Mouse (Mus musculus) CH12.LX (cell line): ENCODE results near the gene Jarid2. TPM values are rescaled to one million over a fixed set of nuclear protein-coding genes. Genes with fewer than 3 reads are reported as not detected.

Experiments used
- DNase-seq: peaks from one replicate; pipeline ENCODE4 v3.0.0-alpha.2; 2013; ENCODE audit errors: extremely low read depth
- H3K27ac ChIP-seq: 2 replicates; pipeline ENCODE4 v1.5.1; 2012; ENCODE audit warnings: low read depth, mild to moderate bottlenecking, control low read depth, moderate library complexity; ENCODE audit not compliant: insufficient read depth
- H3K27me3 ChIP-seq: replicated peaks from 2 replicates; pipeline ENCODE3; 2012; ENCODE audit warnings: inconsistent platforms
- H3K36me3 ChIP-seq, 2 experiments: replicated peaks in 1 of 2; 2 replicates each; pipeline versions ENCODE3 to v1.6.1; 2012; ENCODE audit warnings: inconsistent platforms in 1 of 2, low read length in 1 of 2, mild to moderate bottlenecking in 1 of 2, mixed read lengths in 1 of 2, moderate library complexity in 1 of 2; ENCODE audit not compliant: control insufficient read depth in 1 of 2, insufficient read depth in 1 of 2
- H3K4me1 ChIP-seq, 2 experiments: 2 replicates each; pipeline ENCODE4 v1.6.1; 2012; ENCODE audit warnings: inconsistent platforms in 1 of 2, moderate library complexity in 1 of 2; ENCODE audit not compliant: insufficient read depth in 2 of 2, control insufficient read depth in 1 of 2
- H3K4me2 ChIP-seq: 2 replicates; pipeline ENCODE4 v1.6.1; 2012; ENCODE audit warnings: low read depth, mild to moderate bottlenecking, control low read depth; ENCODE audit not compliant: poor library complexity, insufficient read depth, severe bottlenecking
- H3K4me3 ChIP-seq, 3 experiments: fragments of 150-350 bp in 1 of 3; sonication (generic) in 1 of 3; replicated peaks in 1 of 3; 2 replicates each; pipeline versions ENCODE3 to v1.5.1; 2011 to 2012; ENCODE audit warnings: low read depth in 2 of 3, low read length in 2 of 3, mild to moderate bottlenecking in 2 of 3, moderate library complexity in 2 of 3, control low read depth in 1 of 3, improper control_type of control experiment in 1 of 3, inconsistent platforms in 1 of 3, mixed read lengths in 1 of 3; ENCODE audit not compliant: poor library complexity in 1 of 3
- H3K79me2 ChIP-seq: replicated peaks from 2 replicates; pipeline ENCODE4 v1.6.1; 2012; ENCODE audit warnings: mild to moderate bottlenecking, moderate library complexity; ENCODE audit not compliant: control insufficient read depth, poor library complexity, insufficient read depth, severe bottlenecking; ENCODE audit errors: extremely low read depth
- H3K9ac ChIP-seq: 2 replicates; pipeline ENCODE4 v1.6.1; 2012; ENCODE audit warnings: low read depth, mild to moderate bottlenecking, control low read depth, moderate library complexity; ENCODE audit not compliant: insufficient read depth
- H3K9me3 ChIP-seq: replicated peaks from 2 replicates; pipeline ENCODE3; 2012; ENCODE audit warnings: low read length, inconsistent platforms, mixed read lengths
- CTCF ChIP-seq, 2 experiments: IDR thresholded peaks in 1 of 2; conservative IDR thresholded peaks in 1 of 2; 2 replicates each; pipeline ENCODE4 v1.5.1; 2011 to 2012; ENCODE audit warnings: low read depth in 2 of 2, low read length in 2 of 2, improper control_type of control experiment in 1 of 2, inconsistent platforms in 1 of 2, mild to moderate bottlenecking in 1 of 2, moderate library complexity in 1 of 2
- E2F4 ChIP-seq: IDR thresholded peaks from 2 replicates; pipeline ENCODE4 v1.6.1; 2011; ENCODE audit warnings: low read depth, low read length, improper control_type of control experiment; ENCODE audit not compliant: insufficient replicate concordance
- ETS1 ChIP-seq: conservative IDR thresholded peaks from 2 replicates; pipeline ENCODE4 v1.6.1; 2012; ENCODE audit warnings: low read depth, mild to moderate bottlenecking, inconsistent platforms, low read length, improper control_type of control experiment, moderate library complexity
- GABPA ChIP-seq: IDR thresholded peaks from 2 replicates; pipeline ENCODE4 v1.6.1; 2012; ENCODE audit warnings: low read depth, low read length, improper control_type of control experiment, inconsistent platforms; ENCODE audit not compliant: insufficient replicate concordance
- HCFC1 ChIP-seq: IDR thresholded peaks from 2 replicates; pipeline ENCODE4 v1.6.1; 2012; ENCODE audit warnings: low read depth, mild to moderate bottlenecking, inconsistent platforms, low read length, improper control_type of control experiment
- IRF4 ChIP-seq: IDR thresholded peaks from 2 replicates; pipeline ENCODE4 v1.6.1; 2014; ENCODE audit warnings: low read depth, mild to moderate bottlenecking, inconsistent platforms, low read length, improper control_type of control experiment
- JUND ChIP-seq: conservative IDR thresholded peaks from 2 replicates; pipeline ENCODE4 v1.6.1; 2011; ENCODE audit warnings: low read depth, low read length, improper control_type of control experiment
- MAFK ChIP-seq: IDR thresholded peaks from 2 replicates; pipeline ENCODE4 v1.6.1; 2011; ENCODE audit warnings: low read length, improper control_type of control experiment; ENCODE audit not compliant: insufficient replicate concordance
- MAX ChIP-seq: IDR thresholded peaks from 2 replicates; pipeline ENCODE4 v1.6.1; 2011; ENCODE audit warnings: low read length, improper control_type of control experiment
- MAZ ChIP-seq: IDR thresholded peaks from 2 replicates; pipeline ENCODE4 v1.6.1; 2012; ENCODE audit warnings: low read depth, mild to moderate bottlenecking, inconsistent platforms, low read length, improper control_type of control experiment, moderate library complexity
- MEF2A ChIP-seq: IDR thresholded peaks from 2 replicates; pipeline ENCODE4 v1.6.1; 2014; ENCODE audit warnings: low read depth, mild to moderate bottlenecking, inconsistent platforms, low read length, improper control_type of control experiment, borderline replicate concordance
- MYC ChIP-seq: IDR thresholded peaks from 2 replicates; pipeline ENCODE4 v1.6.1; 2011; ENCODE audit warnings: low read depth, mild to moderate bottlenecking, improper control_type of control experiment, low read length
- NELFE ChIP-seq: IDR thresholded peaks from 2 replicates; pipeline ENCODE4 v1.6.1; 2011; ENCODE audit warnings: low read depth, low read length, improper control_type of control experiment
- NRF1 ChIP-seq: IDR thresholded peaks from 2 replicates; pipeline ENCODE4 v1.6.1; 2014; ENCODE audit warnings: low read depth, mild to moderate bottlenecking, inconsistent platforms, low read length, improper control_type of control experiment, moderate library complexity
- POLR2AphosphoS2 ChIP-seq: IDR thresholded peaks from 2 replicates; pipeline ENCODE4 v1.6.1; 2011; ENCODE audit warnings: low read depth, low read length, improper control_type of control experiment
- RAD21 ChIP-seq: IDR thresholded peaks from 2 replicates; pipeline ENCODE4 v1.6.1; 2011; ENCODE audit warnings: low read depth, mild to moderate bottlenecking, low read length, improper control_type of control experiment, moderate library complexity
- RCOR1 ChIP-seq: conservative IDR thresholded peaks from 2 replicates; pipeline ENCODE4 v1.6.1; 2012; ENCODE audit warnings: low read depth, mild to moderate bottlenecking, inconsistent platforms, low read length, improper control_type of control experiment
- SIN3A ChIP-seq: IDR thresholded peaks from 2 replicates; pipeline ENCODE4 v1.6.1; 2012; ENCODE audit warnings: low read length, improper control_type of control experiment, inconsistent platforms
- TBP ChIP-seq: conservative IDR thresholded peaks from 2 replicates; pipeline ENCODE4 v1.6.1; 2011; ENCODE audit warnings: low read depth, low read length, improper control_type of control experiment
- TCF12 ChIP-seq: IDR thresholded peaks from 2 replicates; pipeline ENCODE4 v1.6.1; 2014; ENCODE audit warnings: low read depth, mild to moderate bottlenecking, inconsistent platforms, low read length, improper control_type of control experiment
- USF2 ChIP-seq: conservative IDR thresholded peaks from 2 replicates; pipeline ENCODE4 v1.6.1; 2011; ENCODE audit warnings: low read depth, low read length, improper control_type of control experiment
- ZKSCAN1 ChIP-seq: IDR thresholded peaks from 2 replicates; pipeline ENCODE4 v1.6.1; 2012; ENCODE audit warnings: low read depth, inconsistent platforms, low read length, improper control_type of control experiment, borderline replicate concordance
- ZNF384 ChIP-seq: IDR thresholded peaks from 2 replicates; pipeline ENCODE4 v1.6.1; 2012; ENCODE audit warnings: low read depth, low read length, improper control_type of control experiment, inconsistent platforms
- dilution Hi-C: fragments of 300-500 bp; cut with MboI; formaldehyde crosslinking; loops from 2 replicates; pipeline ENCODE4 v1.14.3; 2020; ENCODE audit warnings: low sequenced_read_pairs; ENCODE audit not compliant: extremely low pct_unique_long_range_greater_than_20kb, extremely low pct_ligation_motif_present
- in situ Hi-C: fragments of 300-500 bp; cut with MboI; formaldehyde crosslinking; loops from 3 replicates; pipeline ENCODE4 v1.14.3; 2019; ENCODE audit warnings: low sequenced_read_pairs, low pct_ligation_motif_present, low pct_unique_long_range_greater_than_20kb, mixed read lengths
- polyA plus RNA-seq: library from polyadenylated mRNA; unstranded; fragments of >175 nt; gene quantifications from 2 replicates; pipeline ENCODE4 v1.2.1, GENCODE M21; 2012; ENCODE audit warnings: low read depth; ENCODE audit not compliant: insufficient read length
- total RNA-seq, 2 experiments: library from RNA; depleted of rRNA; stranded (reverse); fragments of 300-350 nt in 1 of 2; fragments of >200 nt in 1 of 2; gene quantifications; 2 replicates each; pipeline ENCODE4 v1.2.3; 2012 to 2014

Gene Jarid2
- total and polyA plus RNA-seq, 3 experiments = 4.5 to 10.9 (median 7.8) TPM

DNA sequence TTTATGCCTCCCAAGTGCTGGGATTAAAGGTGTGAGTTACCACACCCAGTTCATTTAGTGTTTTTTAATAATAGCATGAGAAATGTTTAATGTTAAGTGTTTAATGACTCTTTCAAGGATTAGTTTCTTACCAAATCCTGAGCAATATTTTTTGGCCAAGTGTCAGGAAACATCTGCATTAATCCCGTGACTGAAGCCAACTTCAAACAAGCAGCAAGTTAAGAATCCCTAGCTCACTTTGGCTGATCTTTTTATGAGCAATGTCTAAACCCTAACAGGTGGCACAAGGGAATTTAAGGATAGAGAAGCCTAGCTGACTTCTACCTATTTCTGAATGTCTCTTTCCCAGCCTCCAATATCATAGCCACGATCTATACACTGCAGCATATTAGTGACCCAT is 60.7 kb downstream of the Jarid2 start:
- in situ Hi-C loops = no loop called here
- Histone ChIP-seq H3K9ac (no peak overlapping the region), H3K79me2 (peaks cover 13% of the 10 kb centered on the region; the same call in 1 of the 2 replicates), H3K27me3 (no peaks in the 10 kb centered on the region), H3K9me3 (no peaks in the 10 kb centered on the region), H3K4me2 (no peak overlapping the region), H3K36me3 (peaks cover 0 to 2% of the 10 kb centered on the region in 2 experiments), H3K4me1 (peaks cover 0 to 38% of the 10 kb centered on the region in 2 experiments; a peak in 3 of 4 replicates), H3K4me3 (no peak overlapping the region), H3K27ac (no peak overlapping the region)
- dilution Hi-C loops = no loop called here
- TF ChIP-seq MAZ = no peak
- no peak for TF ChIP-seq ZNF384
- TF ChIP-seq MAX = no peak
- no peak for DNase-seq

GRCm38 (mm10) chr13:44792361-44792892 is 63.2 kb downstream of the Jarid2 start:
- TF ChIP-seq JUND (no peak), USF2 (no peak), NELFE (no peak), MEF2A (no peak), ETS1 (no peak), MAZ (no peak)
- Histone ChIP-seq H3K27ac (no peak overlapping the region), H3K4me2 (no peak overlapping the region), H3K79me2 (0 out of 2 replicates have a peak, but pooled peaks cover 10% of the 10 kb centered on the region), H3K9me3 (no peaks in the 10 kb centered on the region), H3K27me3 (no peaks in the 10 kb centered on the region), H3K4me3 (no peak overlapping the region), H3K36me3 (no peaks in the 10 kb centered on the region), H3K4me1 (peaks cover 0 to 34% of the 10 kb centered on the region in 2 experiments; a peak in 3 of 4 replicates), H3K9ac (no peak overlapping the region)
- dilution Hi-C loops = no loop called here
- in situ Hi-C loops = no loop called here
- DNase-seq = no peak

GRCm38 (mm10) chr13:44795891-44796290 is 66.6 kb downstream of the Jarid2 start:
- Histone ChIP-seq H3K36me3 (no peaks in the 10 kb centered on the region), H3K27me3 (no peaks in the 10 kb centered on the region), H3K4me2 (no peak overlapping the region), H3K9me3 (no peaks in the 10 kb centered on the region), H3K9ac (no peak overlapping the region), H3K79me2 (peaks cover 6% of the 10 kb centered on the region), H3K27ac (no peak overlapping the region), H3K4me1 (peaks cover 0 to 44% of the 10 kb centered on the region in 2 experiments; a peak in 3 of 4 replicates), H3K4me3 (no peak overlapping the region)
- in situ Hi-C loops (no loop called here), dilution Hi-C loops (no loop called here)
- no peak for TF ChIP-seq NRF1
- TF ChIP-seq RAD21 = no peak
- TF ChIP-seq E2F4 = no peak
- no peak for TF ChIP-seq HCFC1
- TF ChIP-seq ZNF384 = no peak
- no peak for TF ChIP-seq MAFK
- no peak for TF ChIP-seq JUND
- no peak for TF ChIP-seq ZKSCAN1
- TF ChIP-seq TBP = no peak
- no peak for TF ChIP-seq TCF12
- TF ChIP-seq SIN3A = no peak
- TF ChIP-seq CTCF (conservative IDR thresholded peaks at IDR 0.05 in 1 of 2, IDR thresholded peaks at IDR 0.05 in 1 of 2; ENCODE audit: low read depth in 2 of 2, low read length in 2 of 2) = no peak
- no peak for TF ChIP-seq IRF4
- no peak for TF ChIP-seq RCOR1
- TF ChIP-seq MEF2A = no peak
- TF ChIP-seq POLR2AphosphoS2 = no peak
- no peak for TF ChIP-seq GABPA
- TF ChIP-seq MYC = no peak
- DNase-seq = no peak
